Mouse (Mus musculus) hindbrain, embryonic 13.5 days (tissue): ENCODE results near the gene Cd5l. TPM values are rescaled to one million over a fixed set of nuclear protein-coding genes. Genes with fewer than 3 reads are reported as not detected.

Source experiments
- ATAC-seq: fragments of 200-750 bp; cut with Nextera tagmentation; 2 replicates; pipeline ENCODE4 v1.8.0; 2017; ENCODE audit warnings: moderate TSS enrichment; ENCODE audit not compliant: low FRiP score
- H3K27ac ChIP-seq: fragments of 300-500 bp; sonication (generic); 2 replicates; pipeline ENCODE4 v1.5.1; 2015; ENCODE audit warnings: inconsistent platforms, mild to moderate bottlenecking, moderate library complexity
- H3K27me3 ChIP-seq: fragments of 300-500 bp; sonication (generic); 2 replicates; pipeline ENCODE4 v1.6.1; 2015; ENCODE audit warnings: mild to moderate bottlenecking, inconsistent platforms
- H3K36me3 ChIP-seq: fragments of 300-500 bp; sonication (generic); 2 replicates; pipeline ENCODE4 v1.6.1; 2015; ENCODE audit warnings: mild to moderate bottlenecking, inconsistent platforms
- H3K4me1 ChIP-seq: fragments of 300-500 bp; sonication (generic); replicated peaks from 2 replicates; pipeline ENCODE4 v1.6.1; 2015; ENCODE audit warnings: inconsistent platforms
- H3K4me2 ChIP-seq: fragments of 300-500 bp; sonication (generic); 2 replicates; pipeline ENCODE4 v1.6.1; 2015; ENCODE audit warnings: inconsistent platforms, mild to moderate bottlenecking, moderate library complexity
- H3K4me3 ChIP-seq: fragments of 300-500 bp; sonication (generic); 2 replicates; pipeline ENCODE4 v1.5.1; 2015; ENCODE audit warnings: mild to moderate bottlenecking, inconsistent platforms
- H3K9ac ChIP-seq: fragments of 300-500 bp; sonication (generic); 2 replicates; pipeline ENCODE4 v1.6.1; 2015; ENCODE audit warnings: mild to moderate bottlenecking, inconsistent platforms
- H3K9me3 ChIP-seq: fragments of 300-500 bp; sonication (generic); 2 replicates; pipeline ENCODE4 v1.6.1; 2016; ENCODE audit warnings: inconsistent platforms
- WGBS: fragments of 180-500 bp; shearing (Covaris S2); methylation state at CpG from one replicate; pipeline ENCODE4 v1.1.7; 2015; 5-methylcytosine and 5-hydroxymethylcytosine counted together
- polyA plus RNA-seq: library from polyadenylated mRNA; unstranded; fragments of >200 nt; fragmentation: Nextera tagmentation; extraction: Ambion mirVana; gene quantifications from 2 replicates; pipeline ENCODE4 v1.2.1, GENCODE M21; 2015

The Cd5l gene
- polyA plus RNA-seq, 1 experiment from 2014 or later: not detected

DNA sequence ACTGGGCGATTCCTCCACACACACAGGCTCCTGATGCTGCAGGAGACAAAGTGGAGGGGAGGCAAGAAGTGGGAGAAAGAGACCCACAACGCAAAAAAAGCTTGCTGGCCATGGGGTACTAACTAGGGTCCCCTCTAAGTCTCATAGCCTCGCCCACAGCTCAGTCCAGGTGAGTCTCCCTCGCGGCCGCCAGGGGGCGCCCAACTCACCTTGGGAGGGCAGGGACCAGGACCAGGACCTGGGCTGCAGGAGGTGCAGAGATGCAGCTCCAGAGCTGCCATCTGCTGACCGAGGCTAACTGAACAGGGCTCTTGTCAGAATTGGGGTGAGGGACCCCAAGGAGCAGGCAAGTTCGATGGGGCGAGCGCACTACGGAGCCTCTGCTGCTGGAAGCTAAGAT, 53.5 kb downstream of the Cd5l start:
- H3K4me1 ChIP-seq: no peaks in the 10 kb centered on the region
- 15% methylated on average over 12 of the region's 12 CpGs for WGBS
- no peak for ATAC-seq
- H3K27ac ChIP-seq: no peak overlapping the region
- no peaks in the 10 kb centered on the region for H3K36me3 ChIP-seq
- peak overlapping the region; percentile 25 for H3K4me2 ChIP-seq
- H3K4me3 ChIP-seq: no peak overlapping the region
- no peaks in the 10 kb centered on the region for H3K27me3 ChIP-seq
- H3K9me3 ChIP-seq: no peaks in the 10 kb centered on the region
- H3K9ac ChIP-seq: no peak overlapping the region

DNA sequence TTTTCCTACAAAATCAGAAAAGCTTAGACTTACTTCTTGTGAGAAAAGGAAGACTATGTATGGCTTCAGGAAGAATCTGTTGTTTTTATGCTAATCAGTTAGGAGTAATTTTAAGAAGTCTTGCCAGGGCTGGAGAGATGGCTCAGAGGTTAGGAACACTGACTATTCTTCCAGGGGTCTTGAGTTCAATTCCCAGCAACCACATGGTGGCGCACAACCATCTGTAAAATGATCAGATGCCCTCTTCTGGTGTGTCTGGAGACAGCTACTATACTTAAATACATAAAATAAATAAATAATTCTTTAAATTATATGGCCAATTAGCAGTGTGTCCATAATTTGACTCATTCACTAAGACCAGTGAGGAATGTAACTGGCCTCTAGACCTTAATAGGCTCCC, 63.0 kb downstream of the Cd5l start:
- Histone ChIP-seq H3K27me3 (no peaks in the 10 kb centered on the region), H3K4me3 (no peak overlapping the region), H3K27ac (no peak overlapping the region), H3K4me1 (no peaks in the 10 kb centered on the region), H3K9ac (no peak overlapping the region), H3K9me3 (no peaks in the 10 kb centered on the region), H3K4me2 (no peak overlapping the region), H3K36me3 (no peaks in the 10 kb centered on the region)
- 64% methylated on average over 1 of the region's 1 CpGs for WGBS
- ATAC-seq: no peak

Other genes with a start within 250 kb of the Cd5l start
- gene Kirrel, start 183.1 kb upstream of the Cd5l start, polyA plus RNA-seq: 7.7 and 8.9 TPM in 2 replicates
- gene Fcrls, start 94.1 kb upstream of the Cd5l start, polyA plus RNA-seq: 11.6 and 13.6 TPM in 2 replicates
- gene Fcrl1, start 18.5 kb downstream of the Cd5l start, polyA plus RNA-seq: 0.23 and 0.26 TPM in 2 replicates
- gene Fcrl5, start 77.9 kb downstream of the Cd5l start, polyA plus RNA-seq: not detected in 2 replicates
- 10.1 and 10.9 TPM in 2 replicates for gene Etv3, start 167.5 kb downstream of the Cd5l start, polyA plus RNA-seq